Mouse (Mus musculus) MEL (cell line): Measurements from ENCODE around the gene C2cd4b. TPM values are rescaled to one million over a fixed set of nuclear protein-coding genes. Genes with fewer than 3 reads are reported as not detected.

Source experiments
- DNase-seq: peaks from one replicate; pipeline ENCODE4 v3.0.0; 2011; ENCODE audit warnings: low read depth, low spot score
- H3K27ac ChIP-seq: 2 replicates; pipeline ENCODE4 v1.5.1; 2012; ENCODE audit warnings: low read depth, mild to moderate bottlenecking, control low read depth, low read length, moderate library complexity; ENCODE audit not compliant: control insufficient read depth
- H3K27me3 ChIP-seq, 2 experiments: fragments of 150-350 bp in 1 of 2; sonication (generic) in 1 of 2; 2 replicates each; pipeline ENCODE4 v1.6.1; 2012; ENCODE audit warnings: low read length in 2 of 2, mild to moderate bottlenecking in 2 of 2, improper control_type of control experiment in 1 of 2, moderate library complexity in 1 of 2; ENCODE audit not compliant: insufficient read depth in 2 of 2, control insufficient read depth in 1 of 2
- H3K36me3 ChIP-seq, 2 experiments: 2 replicates each; pipeline ENCODE4 v1.6.1; 2012 to 2014; ENCODE audit warnings: low read length in 2 of 2, improper control_type of control experiment in 1 of 2, inconsistent platforms in 1 of 2, mild to moderate bottlenecking in 1 of 2; ENCODE audit not compliant: insufficient read depth in 2 of 2, control insufficient read depth in 1 of 2
- H3K4me1 ChIP-seq, 2 experiments: fragments of 150-350 bp in 1 of 2; sonication (generic) in 1 of 2; 2 replicates each; pipeline ENCODE4 v1.6.1; 2012; ENCODE audit warnings: low read length in 2 of 2, improper control_type of control experiment in 1 of 2, mild to moderate bottlenecking in 1 of 2; ENCODE audit not compliant: insufficient read depth in 2 of 2, control insufficient read depth in 1 of 2
- H3K4me3 ChIP-seq, 2 experiments: fragments of 150-350 bp in 1 of 2; sonication (generic) in 1 of 2; 2 replicates each; pipeline ENCODE4 v1.5.1; 2012; ENCODE audit warnings: low read depth in 2 of 2, low read length in 2 of 2, mild to moderate bottlenecking in 2 of 2, moderate library complexity in 2 of 2, control low read depth in 1 of 2, improper control_type of control experiment in 1 of 2; ENCODE audit not compliant: control insufficient read depth in 1 of 2, insufficient read depth in 1 of 2
- H3K79me2 ChIP-seq: 2 replicates; pipeline ENCODE4 v1.6.1; 2012; ENCODE audit warnings: mild to moderate bottlenecking, low read length, moderate library complexity; ENCODE audit not compliant: control insufficient read depth, poor library complexity, insufficient read depth
- H3K9ac ChIP-seq: 2 replicates; pipeline ENCODE4 v1.6.1; 2012; ENCODE audit warnings: low read depth, mild to moderate bottlenecking, control low read depth, low read length, moderate library complexity; ENCODE audit not compliant: control insufficient read depth, poor library complexity, severe bottlenecking
- H3K9me3 ChIP-seq: fragments of 150-350 bp; sonication (generic); replicated peaks from 2 replicates; pipeline ENCODE4 v1.6.1; 2012; ENCODE audit warnings: mild to moderate bottlenecking, low read length, improper control_type of control experiment, moderate library complexity; ENCODE audit not compliant: insufficient read depth
- CHD2 ChIP-seq: IDR thresholded peaks from 2 replicates; pipeline ENCODE4 v1.6.1; 2011; ENCODE audit warnings: low read length, improper control_type of control experiment
- CTCF ChIP-seq, 3 experiments: IDR thresholded peaks in 2 of 3; conservative IDR thresholded peaks in 1 of 3; 2 replicates each; pipeline ENCODE4 v1.5.1; 2011 to 2012; ENCODE audit warnings: low read length in 3 of 3, low read depth in 2 of 3, mild to moderate bottlenecking in 2 of 3, improper control_type of control experiment in 1 of 3, inconsistent platforms in 1 of 3, mixed read lengths in 1 of 3, moderate library complexity in 1 of 3; ENCODE audit not compliant: control insufficient read depth in 1 of 3, insufficient read depth in 1 of 3, poor library complexity in 1 of 3, severe bottlenecking in 1 of 3
- GABPA ChIP-seq: IDR thresholded peaks from 2 replicates; pipeline ENCODE4 v1.6.1; 2012; ENCODE audit warnings: low read depth, mild to moderate bottlenecking, inconsistent platforms, low read length, improper control_type of control experiment, moderate library complexity
- GATA1 ChIP-seq: IDR thresholded peaks from 2 replicates; pipeline ENCODE4 v1.6.1; 2011; ENCODE audit warnings: low read depth, low read length, improper control_type of control experiment
- HCFC1 ChIP-seq: IDR thresholded peaks from 2 replicates; pipeline ENCODE4 v1.6.1; 2012; ENCODE audit warnings: low read depth, mild to moderate bottlenecking, inconsistent platforms, low read length, improper control_type of control experiment, moderate library complexity
- MAX ChIP-seq: IDR thresholded peaks from 2 replicates; pipeline ENCODE4 v1.6.1; 2011; ENCODE audit warnings: low read length, improper control_type of control experiment
- MAZ ChIP-seq: IDR thresholded peaks from 2 replicates; pipeline ENCODE4 v1.6.1; 2012; ENCODE audit warnings: low read depth, mild to moderate bottlenecking, inconsistent platforms, low read length, improper control_type of control experiment
- MYB ChIP-seq: IDR thresholded peaks from 2 replicates; pipeline ENCODE4 v1.6.1; 2011; ENCODE audit warnings: mild to moderate bottlenecking, low read depth, low read length, improper control_type of control experiment
- NELFE ChIP-seq: IDR thresholded peaks from 2 replicates; pipeline ENCODE4 v1.6.1; 2011; ENCODE audit warnings: low read depth, low read length, improper control_type of control experiment
- POLR2A ChIP-seq, 2 experiments: IDR thresholded peaks; 2 replicates each; pipeline ENCODE4 v1.6.1; 2011 to 2012; ENCODE audit warnings: low read length in 2 of 2, mild to moderate bottlenecking in 2 of 2, control low read depth in 1 of 2, improper control_type of control experiment in 1 of 2, low read depth in 1 of 2, moderate library complexity in 1 of 2; ENCODE audit not compliant: control insufficient read depth in 1 of 2, insufficient read depth in 1 of 2, poor library complexity in 1 of 2
- POLR2AphosphoS5 ChIP-seq: IDR thresholded peaks from 2 replicates; pipeline ENCODE4 v1.6.1; 2012; ENCODE audit warnings: low read depth, borderline replicate concordance, mild to moderate bottlenecking, inconsistent platforms, low read length, moderate library complexity, mixed read lengths
- SIN3A ChIP-seq: IDR thresholded peaks from 2 replicates; pipeline ENCODE4 v1.6.1; 2012; ENCODE audit warnings: low read length, improper control_type of control experiment, inconsistent platforms
- SMC3 ChIP-seq: IDR thresholded peaks from 2 replicates; pipeline ENCODE4 v1.6.1; 2011; ENCODE audit warnings: low read depth, low read length, improper control_type of control experiment
- ZKSCAN1 ChIP-seq: IDR thresholded peaks from 2 replicates; pipeline ENCODE4 v1.6.1; 2012; ENCODE audit warnings: low read depth, mild to moderate bottlenecking, inconsistent platforms, low read length, improper control_type of control experiment, moderate library complexity
- ZNF384 ChIP-seq: IDR thresholded peaks from 2 replicates; pipeline ENCODE4 v1.6.1; 2012; ENCODE audit warnings: low read depth, mild to moderate bottlenecking, inconsistent platforms, low read length, improper control_type of control experiment
- polyA plus RNA-seq, 2 experiments: library from polyadenylated mRNA; stranded (reverse) in 1 of 2; unstranded in 1 of 2; fragments of >175 nt in 1 of 2; fragments of >200 nt in 1 of 2; gene quantifications; 2 replicates each; pipeline versions ENCODE4 v1.2.1 to v1.2.4; 2012; ENCODE audit warnings: low replicate concordance in 2 of 2, low read depth in 1 of 2; ENCODE audit not compliant: insufficient read length in 2 of 2, insufficient read depth in 1 of 2, missing spikeins in 1 of 2
- total RNA-seq: library from RNA; depleted of rRNA; stranded (reverse); fragments of 300-350 nt; gene quantifications from 2 replicates; pipeline ENCODE4 v1.2.3, GENCODE M21; 2012; rRNA removed

The C2cd4b gene
- total and polyA plus RNA-seq, 3 experiments, result not detected

GRCm38 (mm10) chr9:67810527-67810926 is 51.3 kb downstream of the C2cd4b start:
- peaks cover 0 to 1% of the 10 kb centered on the region in 2 experiments; a peak in 1 of 4 replicates for H3K27me3 ChIP-seq
- no peak overlapping the region for H3K9ac ChIP-seq
- H3K4me3 ChIP-seq, result no peak overlapping the region
- H3K27ac ChIP-seq, result no peak overlapping the region
- H3K9me3 ChIP-seq, result no peaks in the 10 kb centered on the region
- no peaks in the 10 kb centered on the region for H3K79me2 ChIP-seq
- TF ChIP-seq POLR2A (IDR thresholded peaks at IDR 0.05; ENCODE audit: control insufficient read depth in 1 of 2, insufficient read depth in 1 of 2, low read depth in 1 of 2, low read length in 2 of 2, poor library complexity in 1 of 2), result no peak
- TF ChIP-seq ZNF384, result no peak
- no peak for TF ChIP-seq GABPA
- TF ChIP-seq SMC3, result 0 out of 2 replicates have a peak, but pooled peaks have one; percentile 22
- no peak for TF ChIP-seq MYB
- no peak for TF ChIP-seq NELFE
- no peak for TF ChIP-seq CHD2
- no peak for TF ChIP-seq POLR2AphosphoS5
- TF ChIP-seq MAZ, result no peak
- TF ChIP-seq SIN3A, result no peak
- peak; percentile 16 to 23 (median 19); a peak in 2 of 6 replicates for TF ChIP-seq CTCF (IDR thresholded peaks at IDR 0.05 in 2 of 3, conservative IDR thresholded peaks at IDR 0.05 in 1 of 3; ENCODE audit: control insufficient read depth in 1 of 3, insufficient read depth in 1 of 3, low read depth in 2 of 3, low read length in 3 of 3, poor library complexity in 1 of 3, severe bottlenecking in 1 of 3)
- no peak for TF ChIP-seq ZKSCAN1
- no peak for TF ChIP-seq GATA1
- TF ChIP-seq HCFC1, result no peak
- no peak for TF ChIP-seq MAX
- H3K36me3 ChIP-seq, result no peaks in the 10 kb centered on the region
- DNase-seq, result no peak
- H3K4me1 ChIP-seq, result no peaks in the 10 kb centered on the region

Other genes starting within 250 kb of the C2cd4b start
- gene Tln2, start 199.7 kb upstream of the C2cd4b start, total RNA-seq, result not detected in 2 replicates
- not detected for gene Tln2, start 199.7 kb upstream of the C2cd4b start, polyA plus RNA-seq
- gene C2cd4a, start 72.9 kb downstream of the C2cd4b start, total RNA-seq, result not detected in 2 replicates
- not detected for gene C2cd4a, start 72.9 kb downstream of the C2cd4b start, polyA plus RNA-seq
- gene Vps13c, start 81.0 kb downstream of the C2cd4b start, total RNA-seq, result 14.6 and 18.3 TPM in 2 replicates
- gene Vps13c, start 81.0 kb downstream of the C2cd4b start, polyA plus RNA-seq, result 10 to 100 TPM in 1 of 2 experiments, not detected in 1; 28.3 TPM